Mouse (Mus musculus): Measurements from ENCODE around the gene Pcca. TPM values are rescaled to one million over a fixed set of nuclear protein-coding genes. Genes with fewer than 3 reads are reported as not detected.
A peak's percentile ranks its signal among the peaks of the same experiment; 100 is the strongest.

The Pcca gene
- 26.7 and 29.7 TPM in 2 replicates for polyA plus RNA-seq (2015; fragmentation: Nextera tagmentation; extraction: Ambion mirVana)

GRCm38 (mm10) chr14:122534017-122534924 is at the start of gene Pcca:
Pcca (plus strand) TSS chr14:122534324.
- ATAC-seq (ENCODE audit: low FRiP score) = peak; percentile 100
- H3K27me3 ChIP-seq = no peaks in the 10 kb centered on the region
- 2% methylated on average over 54 of the region's 54 CpGs for WGBS

GRCm38 (mm10) chr14:122484458-122484843 is 49.7 kb upstream of the Pcca start:
- Histone ChIP-seq H3K4me3 (peak overlapping the region; percentile 15; the same call in 1 of the 2 replicates), H3K27me3 (peaks cover 81% of the 10 kb centered on the region), H3K9me3 (no peaks in the 10 kb centered on the region), H3K36me3 (no peaks in the 10 kb centered on the region), H3K4me1 (replicated peaks) (peaks cover 14% of the 10 kb centered on the region), H3K27ac (peak overlapping the region; percentile 48; the same call in 1 of the 2 replicates), H3K9ac (peak overlapping the region; percentile 44), H3K4me2 (peak overlapping the region; percentile 52)
- ATAC-seq (ENCODE audit: low FRiP score) = no peak
- 14% methylated on average over 4 of the region's 4 CpGs for WGBS

More at GRCm38 (mm10) chr14:122534017-122534924, at the start of gene Pcca:
- Histone ChIP-seq H3K4me3 (peak within 1 kb of the TSS; percentile 74), H3K9ac (peak within 1 kb of the TSS; percentile 81), H3K4me1 (replicated peaks) (peaks cover 13% of the 10 kb centered on the region), H3K36me3 (no peaks in the 10 kb centered on the region), H3K4me2 (peak within 1 kb of the TSS; percentile 74), H3K27ac (peak within 1 kb of the TSS; percentile 53), H3K9me3 (no peaks in the 10 kb centered on the region)

- no peaks in the 10 kb centered on the region for H3K9me3 ChIP-seq
- peak overlapping the region; percentile 52 for H3K4me2 ChIP-seq
- peak overlapping the region; percentile 23; the same call in 1 of the 2 replicates for H3K4me3 ChIP-seq
- no peak for ATAC-seq (ENCODE audit: low FRiP score)
- no peaks in the 10 kb centered on the region for H3K36me3 ChIP-seq
- H3K9ac ChIP-seq = peak overlapping the region; percentile 16
- 1% methylated on average over 24 of the region's 24 CpGs for WGBS
- peaks cover 84% of the 10 kb centered on the region for H3K27me3 ChIP-seq
- peak overlapping the region; percentile 41 for H3K27ac ChIP-seq
- H3K4me1 ChIP-seq (replicated peaks) = peaks cover 14% of the 10 kb centered on the region
Observed at GRCm38 (mm10) chr14:122484844-122485551, 49.1 kb upstream of the Pcca start.

GRCm38 (mm10) chr14:122485635-122486181 is 48.4 kb upstream of the Pcca start:
- no peak for ATAC-seq (ENCODE audit: low FRiP score)
- Histone ChIP-seq H3K27me3 (peaks cover 84% of the 10 kb centered on the region), H3K4me3 (peak overlapping the region; percentile 23; the same call in 1 of the 2 replicates), H3K9me3 (no peaks in the 10 kb centered on the region), H3K9ac (peak overlapping the region; percentile 16), H3K36me3 (no peaks in the 10 kb centered on the region), H3K4me2 (peak overlapping the region; percentile 52), H3K4me1 (replicated peaks) (peaks cover 19% of the 10 kb centered on the region), H3K27ac (peak overlapping the region; percentile 41; the same call in 1 of the 2 replicates)
- WGBS = 4% methylated on average over 12 of the region's 12 CpGs

- Histone ChIP-seq H3K27me3 (peaks cover 84% of the 10 kb centered on the region), H3K4me3 (no peak overlapping the region), H3K9ac (no peak overlapping the region), H3K27ac (no peak overlapping the region), H3K4me2 (no peak overlapping the region), H3K4me1 (replicated peaks) (peaks cover 20% of the 10 kb centered on the region), H3K36me3 (no peaks in the 10 kb centered on the region), H3K9me3 (no peaks in the 10 kb centered on the region)
- no peak for ATAC-seq (ENCODE audit: low FRiP score)
- 9% methylated on average over 1 of the region's 1 CpGs for WGBS
Observed at GRCm38 (mm10) chr14:122486611-122487010, 47.5 kb upstream of the Pcca start.

GRCm38 (mm10) chr14:122487366-122487765 is 46.8 kb upstream of the Pcca start:
- WGBS = 5% methylated on average over 5 of the region's 5 CpGs
- no peak overlapping the region for H3K9ac ChIP-seq
- no peak for ATAC-seq (ENCODE audit: low FRiP score)
- no peaks in the 10 kb centered on the region for H3K9me3 ChIP-seq
- H3K36me3 ChIP-seq = no peaks in the 10 kb centered on the region
- H3K4me2 ChIP-seq = peak overlapping the region; percentile 7; the same call in 1 of the 2 replicates
- H3K27me3 ChIP-seq = peaks cover 79% of the 10 kb centered on the region
- H3K27ac ChIP-seq = no peak overlapping the region; the same call in 1 of the 2 replicates
- H3K4me1 ChIP-seq (replicated peaks) = peaks cover 20% of the 10 kb centered on the region
- no peak overlapping the region for H3K4me3 ChIP-seq

- H3K9ac ChIP-seq = no peak overlapping the region
- H3K4me2 ChIP-seq = 0 out of 2 replicates have a peak overlapping the region, but pooled peaks have one; percentile 21
- no peak for ATAC-seq (ENCODE audit: low FRiP score)
- H3K9me3 ChIP-seq = peaks cover 3% of the 10 kb centered on the region; the same call in 1 of the 2 replicates
- WGBS = under 1% methylated on average over 5 of the region's 5 CpGs
- H3K27ac ChIP-seq = 0 out of 2 replicates have a peak overlapping the region, but pooled peaks have one; percentile 12
- H3K4me1 ChIP-seq (replicated peaks) = peaks cover 14% of the 10 kb centered on the region
- no peak overlapping the region for H3K4me3 ChIP-seq
- H3K36me3 ChIP-seq = no peaks in the 10 kb centered on the region
- H3K27me3 ChIP-seq = peaks cover 79% of the 10 kb centered on the region
Observed at GRCm38 (mm10) chr14:122489041-122489440, 45.1 kb upstream of the Pcca start.

GRCm38 (mm10) chr14:122489686-122490414 is 44.3 kb upstream of the Pcca start:
- Histone ChIP-seq H3K27me3 (peaks cover 71% of the 10 kb centered on the region), H3K4me1 (replicated peaks) (peaks cover 13% of the 10 kb centered on the region), H3K27ac (peak overlapping the region; percentile 31; the same call in 1 of the 2 replicates), H3K36me3 (no peaks in the 10 kb centered on the region), H3K9ac (no peak overlapping the region), H3K9me3 (peaks cover 3% of the 10 kb centered on the region; the same call in 1 of the 2 replicates), H3K4me3 (no peak overlapping the region), H3K4me2 (peak overlapping the region; percentile 49)
- no peak for ATAC-seq (ENCODE audit: low FRiP score)
- WGBS = 2% methylated on average over 12 of the region's 12 CpGs

GRCm38 (mm10) chr14:122490441-122491328 is 43.4 kb upstream of the Pcca start, which contains the start of gene Gm10837:
Gm10837 (plus strand) TSS chr14:122490586.
- Histone ChIP-seq H3K4me1 (replicated peaks) (peaks cover 9% of the 10 kb centered on the region), H3K27ac (peak within 1 kb of the TSS; percentile 31), H3K4me3 (peak within 1 kb of the TSS; percentile 31), H3K9me3 (peaks cover 3% of the 10 kb centered on the region; the same call in 1 of the 2 replicates), H3K9ac (peak within 1 kb of the TSS; percentile 46), H3K27me3 (peaks cover 63% of the 10 kb centered on the region), H3K4me2 (peak within 1 kb of the TSS; percentile 49), H3K36me3 (no peaks in the 10 kb centered on the region)
- WGBS = under 1% methylated on average over 51 of the region's 51 CpGs
- ATAC-seq (ENCODE audit: low FRiP score) = peak; percentile 83

- H3K9me3 ChIP-seq = peaks cover 3% of the 10 kb centered on the region; the same call in 1 of the 2 replicates
- no peaks in the 10 kb centered on the region for H3K36me3 ChIP-seq
- 0 out of 2 replicates have a peak, but pooled peaks have one; percentile 22 for ATAC-seq (ENCODE audit: low FRiP score)
- H3K27ac ChIP-seq = no peak overlapping the region
- no peak overlapping the region for H3K4me3 ChIP-seq
- peaks cover 9% of the 10 kb centered on the region for H3K4me1 ChIP-seq (replicated peaks)
- H3K4me2 ChIP-seq = no peak overlapping the region
- 64% methylated on average over 6 of the region's 6 CpGs for WGBS
- H3K9ac ChIP-seq = no peak overlapping the region
- H3K27me3 ChIP-seq = peaks cover 60% of the 10 kb centered on the region
Observed at GRCm38 (mm10) chr14:122491521-122491920, 42.6 kb upstream of the Pcca start.
